Mouse (Mus musculus): ENCODE results near the gene Ints2. TPM values are rescaled to one million over a fixed set of nuclear protein-coding genes. Genes with fewer than 3 reads are reported as not detected.
"Not testable (repeated sequence)": the region's sequence is repeated elsewhere in the genome, so short reads cannot be mapped to it uniquely, and the experiment has no call there.

Ints2 gene
- total RNA-seq (2014; rRNA removed; ENCODE audit: low replicate concordance) (6.3 and 11.8 TPM in 2 replicates), polyA plus RNA-seq (2015; fragmentation: Nextera tagmentation; extraction: Ambion mirVana) (3.1 and 4.1 TPM in 2 replicates)

- H3K36me3 ChIP-seq (replicated peaks; ENCODE audit: control insufficient read depth, insufficient read depth, low read length), result no peaks in the 10 kb centered on the region
- TF ChIP-seq CTCF (IDR thresholded peaks at IDR 0.05; ENCODE audit: low read depth) (no peak), EP300 (IDR thresholded peaks at IDR 0.05; ENCODE audit: low read depth) (peak; percentile 54; the same call in 1 of the 2 replicates)
- H3K9ac ChIP-seq (replicated peaks; ENCODE audit: low read depth, low read length), result peak within 1 kb of the TSS; percentile 73
- DNase-seq (ENCODE audit: low spot score) (peak; percentile 95), ATAC-seq (ENCODE audit: insufficient read depth, low read depth) (peak; percentile 92)
- H3K27ac ChIP-seq (ENCODE audit: low read depth), result peak within 1 kb of the TSS; percentile 72
- no peaks in the 10 kb centered on the region for H3K9me3 ChIP-seq (replicated peaks; ENCODE audit: control insufficient read depth, low read length)
- H3K4me3 ChIP-seq (ENCODE audit: low read depth, low read length), result peak within 1 kb of the TSS; percentile 61
- H3K4me2 ChIP-seq (ENCODE audit: low read depth, low read length), result peak within 1 kb of the TSS; percentile 76
- 6% methylated on average over 32 of the region's 32 CpGs for WGBS
- H3K27me3 ChIP-seq (ENCODE audit: control insufficient read depth, insufficient read depth, low read length), result no peaks in the 10 kb centered on the region
- H3K4me1 ChIP-seq (ENCODE audit: control insufficient read depth, insufficient read depth), result no peaks in the 10 kb centered on the region
These were observed at the start of gene Ints2 for GRCm38 (mm10) chr11:86257460-86258076. TSS of gene Ints2 (minus strand) at chr11:86257575.

GRCm38 (mm10) chr11:86292201-86292600 is 34.8 kb upstream of the Ints2 start:
- not testable (repeated sequence) for DNase-seq (ENCODE audit: low spot score); H3K4me1 ChIP-seq (ENCODE audit: control insufficient read depth, insufficient read depth); H3K4me2 ChIP-seq (ENCODE audit: low read depth, low read length); H3K27ac ChIP-seq (ENCODE audit: low read depth); H3K9ac ChIP-seq (replicated peaks; ENCODE audit: low read depth, low read length); H3K27me3 ChIP-seq (ENCODE audit: control insufficient read depth, insufficient read depth, low read length); ATAC-seq (ENCODE audit: insufficient read depth, low read depth); H3K4me3 ChIP-seq (ENCODE audit: low read depth, low read length); H3K9me3 ChIP-seq (replicated peaks; ENCODE audit: control insufficient read depth, low read length)
- 88% methylated on average over 10 of the region's 10 CpGs for WGBS
- H3K36me3 ChIP-seq (replicated peaks; ENCODE audit: control insufficient read depth, insufficient read depth, low read length), result peaks cover 19% of the 10 kb centered on the region

- DNase-seq (ENCODE audit: low spot score) (no peak), ATAC-seq (ENCODE audit: insufficient read depth, low read depth) (no peak)
- Histone ChIP-seq H3K27me3 (ENCODE audit: control insufficient read depth, insufficient read depth, low read length) (no peaks in the 10 kb centered on the region), H3K4me3 (ENCODE audit: low read depth, low read length) (no peak overlapping the region), H3K9ac (replicated peaks; ENCODE audit: low read depth, low read length) (no peak overlapping the region), H3K4me2 (ENCODE audit: low read depth, low read length) (no peak overlapping the region), H3K9me3 (replicated peaks; ENCODE audit: control insufficient read depth, low read length) (no peaks in the 10 kb centered on the region), H3K36me3 (replicated peaks; ENCODE audit: control insufficient read depth, insufficient read depth, low read length) (peaks cover 19% of the 10 kb centered on the region), H3K4me1 (ENCODE audit: control insufficient read depth, insufficient read depth) (peaks cover 3% of the 10 kb centered on the region), H3K27ac (ENCODE audit: low read depth) (no peak overlapping the region)
- 93% methylated on average over 6 of the region's 6 CpGs for WGBS
- TF ChIP-seq CTCF (IDR thresholded peaks at IDR 0.05; ENCODE audit: low read depth), result no peak
- TF ChIP-seq EP300 (IDR thresholded peaks at IDR 0.05; ENCODE audit: low read depth), result no peak
These were observed 34.3 kb upstream of the Ints2 start for GRCm38 (mm10) chr11:86291714-86292113.

- Histone ChIP-seq H3K4me2 (ENCODE audit: low read depth, low read length) (no peak overlapping the region), H3K27me3 (ENCODE audit: control insufficient read depth, insufficient read depth, low read length) (no peaks in the 10 kb centered on the region), H3K9me3 (replicated peaks; ENCODE audit: control insufficient read depth, low read length) (no peaks in the 10 kb centered on the region), H3K27ac (ENCODE audit: low read depth) (peak overlapping the region; percentile 79), H3K36me3 (replicated peaks; ENCODE audit: control insufficient read depth, insufficient read depth, low read length) (peaks cover 62% of the 10 kb centered on the region), H3K9ac (replicated peaks; ENCODE audit: low read depth, low read length) (no peak overlapping the region), H3K4me1 (ENCODE audit: control insufficient read depth, insufficient read depth) (peaks cover 17% of the 10 kb centered on the region), H3K4me3 (ENCODE audit: low read depth, low read length) (no peak overlapping the region)
- TF ChIP-seq CTCF (IDR thresholded peaks at IDR 0.05; ENCODE audit: low read depth) (no peak), EP300 (IDR thresholded peaks at IDR 0.05; ENCODE audit: low read depth) (0 out of 2 replicates have a peak, but pooled peaks have one; percentile 52)
- DNase-seq (ENCODE audit: low spot score), result peak; percentile 71
- ATAC-seq (ENCODE audit: insufficient read depth, low read depth), result peak; percentile 99
- WGBS, result 31% methylated on average over 8 of the region's 8 CpGs
These were observed 28.4 kb upstream of the Ints2 start for GRCm38 (mm10) chr11:86285729-86286128.

GRCm38 (mm10) chr11:86278442-86279102 is 21.2 kb upstream of the Ints2 start:
- peaks cover 81% of the 10 kb centered on the region for H3K36me3 ChIP-seq (replicated peaks; ENCODE audit: control insufficient read depth, insufficient read depth, low read length)
- WGBS, result 92% methylated on average over 6 of the region's 6 CpGs
- no peak for DNase-seq (ENCODE audit: low spot score)

More at GRCm38 (mm10) chr11:86278442-86279102, 21.2 kb upstream of the Ints2 start:
- no peak overlapping the region for H3K9ac ChIP-seq (replicated peaks; ENCODE audit: low read depth, low read length)
- no peaks in the 10 kb centered on the region for H3K27me3 ChIP-seq (ENCODE audit: control insufficient read depth, insufficient read depth, low read length)
- ATAC-seq (ENCODE audit: insufficient read depth, low read depth), result no peak
- H3K4me3 ChIP-seq (ENCODE audit: low read depth, low read length), result no peak overlapping the region
- no peaks in the 10 kb centered on the region for H3K4me1 ChIP-seq (ENCODE audit: control insufficient read depth, insufficient read depth)
- no peaks in the 10 kb centered on the region for H3K9me3 ChIP-seq (replicated peaks; ENCODE audit: control insufficient read depth, low read length)
- TF ChIP-seq CTCF (IDR thresholded peaks at IDR 0.05; ENCODE audit: low read depth) (no peak), EP300 (IDR thresholded peaks at IDR 0.05; ENCODE audit: low read depth) (no peak)
- no peak overlapping the region for H3K27ac ChIP-seq (ENCODE audit: low read depth)
- H3K4me2 ChIP-seq (ENCODE audit: low read depth, low read length), result no peak overlapping the region
